Mouse (Mus musculus): ENCODE measurements around the gene Tgfbr3. TPM values are rescaled to one million over a fixed set of nuclear protein-coding genes. Genes with fewer than 3 reads are reported as not detected.
"Not testable (repeated sequence)": the region's sequence is repeated elsewhere in the genome, so short reads cannot be mapped to it uniquely, and the experiment has no call there.

Gene Tgfbr3
- polyA plus RNA-seq, 1 experiment from 2014 or later: 24.4 TPM

GRCm38 (mm10) chr5:107253395-107253794 is 36.0 kb downstream of the Tgfbr3 start:
- DNase-seq (ENCODE audit: low spot score): no peak
- Histone ChIP-seq H3K4me3 (ENCODE audit: low read depth, low read length) (no peak overlapping the region), H3K9me3 (ENCODE audit: control insufficient read depth, low read length) (peaks cover 6% of the 10 kb centered on the region; the same call in 1 of the 2 replicates), H3K9ac (ENCODE audit: low read length) (no peak overlapping the region), H3K36me3 (ENCODE audit: control insufficient read depth, insufficient read depth, low read length) (peaks cover 4% of the 10 kb centered on the region; the same call in 1 of the 2 replicates), H3K4me2 (ENCODE audit: low read length) (no peak overlapping the region), H3K27ac (ENCODE audit: low read depth) (peak overlapping the region; percentile 30; the same call in 1 of the 2 replicates), H3K27me3 (replicated peaks; ENCODE audit: control insufficient read depth, insufficient read depth, low read length) (no peaks in the 10 kb centered on the region), H3K4me1 (replicated peaks; ENCODE audit: control insufficient read depth, insufficient read depth, low read length) (peaks cover 31% of the 10 kb centered on the region)
- WGBS: 91% methylated on average over 3 of the region's 3 CpGs
- ATAC-seq (replicated peaks; ENCODE audit: low FRiP score, low TSS enrichment, low read depth): no peak

- Histone ChIP-seq H3K36me3 (ENCODE audit: control insufficient read depth, insufficient read depth, low read length) (peaks cover 3% of the 10 kb centered on the region; the same call in 1 of the 2 replicates), H3K4me1 (replicated peaks; ENCODE audit: control insufficient read depth, insufficient read depth, low read length) (peaks cover 31% of the 10 kb centered on the region), H3K27me3 (replicated peaks; ENCODE audit: control insufficient read depth, insufficient read depth, low read length) (no peaks in the 10 kb centered on the region), H3K9ac (ENCODE audit: low read length) (no peak overlapping the region), H3K4me3 (ENCODE audit: low read depth, low read length) (no peak overlapping the region), H3K27ac (ENCODE audit: low read depth) (peak overlapping the region; percentile 40), H3K4me2 (ENCODE audit: low read length) (no peak overlapping the region), H3K9me3 (ENCODE audit: control insufficient read depth, low read length) (peaks cover 6% of the 10 kb centered on the region; the same call in 1 of the 2 replicates)
- WGBS: 7% methylated on average over 1 of the region's 1 CpGs
- ATAC-seq (replicated peaks; ENCODE audit: low FRiP score, low TSS enrichment, low read depth) (no peak), DNase-seq (ENCODE audit: low spot score) (no peak)
Observed at GRCm38 (mm10) chr5:107252435-107252834, 37.0 kb downstream of the Tgfbr3 start.

- WGBS: 13% methylated on average over 3 of the region's 3 CpGs
- ATAC-seq (replicated peaks; ENCODE audit: low FRiP score, low TSS enrichment, low read depth) (peak; percentile 50; the same call in 1 of the 2 replicates), DNase-seq (ENCODE audit: low spot score) (peak; percentile 70)
- Histone ChIP-seq H3K9me3 (ENCODE audit: control insufficient read depth, low read length) (peaks cover 6% of the 10 kb centered on the region; the same call in 1 of the 2 replicates), H3K4me1 (replicated peaks; ENCODE audit: control insufficient read depth, insufficient read depth, low read length) (peaks cover 31% of the 10 kb centered on the region), H3K4me2 (ENCODE audit: low read length) (no peak overlapping the region), H3K9ac (ENCODE audit: low read length) (no peak overlapping the region), H3K27ac (ENCODE audit: low read depth) (peak overlapping the region; percentile 40; the same call in 1 of the 2 replicates), H3K36me3 (ENCODE audit: control insufficient read depth, insufficient read depth, low read length) (peaks cover 3% of the 10 kb centered on the region; the same call in 1 of the 2 replicates), H3K4me3 (ENCODE audit: low read depth, low read length) (no peak overlapping the region), H3K27me3 (replicated peaks; ENCODE audit: control insufficient read depth, insufficient read depth, low read length) (no peaks in the 10 kb centered on the region)
Observed at GRCm38 (mm10) chr5:107251751-107252305, 37.6 kb downstream of the Tgfbr3 start.

DNA sequence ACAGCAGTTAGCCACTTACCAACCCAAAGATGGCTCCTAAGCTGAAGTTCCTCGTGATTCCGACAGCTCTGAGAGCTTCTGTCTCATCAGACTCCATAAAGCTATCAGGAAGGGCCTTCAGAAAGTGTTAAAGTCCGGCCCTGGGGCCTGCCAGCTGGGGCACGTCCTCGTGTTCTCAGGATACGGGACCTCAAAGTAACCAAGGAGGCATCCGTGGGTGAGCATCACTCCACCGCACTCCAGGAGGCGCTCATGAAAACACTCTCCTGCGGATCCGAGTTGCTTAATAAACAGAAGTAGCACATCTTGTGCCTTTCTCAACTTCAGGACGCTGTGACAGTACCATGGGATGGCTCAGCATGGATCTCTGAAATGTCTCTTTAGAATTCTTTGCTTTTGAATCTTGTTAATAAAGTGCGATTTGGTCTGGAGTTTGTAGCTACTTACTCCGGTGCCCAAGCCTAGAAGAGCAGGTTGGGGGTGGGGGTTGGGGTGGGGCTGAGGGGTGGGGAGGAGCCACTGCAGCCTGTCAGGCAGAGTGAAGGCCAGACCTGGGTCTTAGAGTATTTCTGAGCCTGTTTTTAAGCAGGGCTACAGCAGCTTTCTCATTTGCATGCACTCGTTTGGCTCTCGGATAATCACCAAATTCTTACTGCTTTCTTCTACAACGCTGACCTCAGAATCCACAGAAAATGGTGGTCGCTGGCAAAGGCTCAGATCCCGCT is 38.7 kb downstream of the Tgfbr3 start:
- Histone ChIP-seq H3K27me3 (replicated peaks; ENCODE audit: control insufficient read depth, insufficient read depth, low read length) (no peaks in the 10 kb centered on the region), H3K4me1 (replicated peaks; ENCODE audit: control insufficient read depth, insufficient read depth, low read length) (peaks cover 31% of the 10 kb centered on the region), H3K36me3 (ENCODE audit: control insufficient read depth, insufficient read depth, low read length) (peaks cover 3% of the 10 kb centered on the region; the same call in 1 of the 2 replicates), H3K27ac (ENCODE audit: low read depth) (no peak overlapping the region), H3K9ac (ENCODE audit: low read length) (no peak overlapping the region), H3K9me3 (ENCODE audit: control insufficient read depth, low read length) (peaks cover 6% of the 10 kb centered on the region; the same call in 1 of the 2 replicates), H3K4me3 (ENCODE audit: low read depth, low read length) (no peak overlapping the region), H3K4me2 (ENCODE audit: low read length) (0 out of 2 replicates have a peak overlapping the region, but pooled peaks have one; percentile 7)
- ATAC-seq (replicated peaks; ENCODE audit: low FRiP score, low TSS enrichment, low read depth): no peak
- 32% methylated on average over 19 of the region's 19 CpGs for WGBS
- no peak for DNase-seq (ENCODE audit: low spot score)

- H3K4me1 ChIP-seq (replicated peaks; ENCODE audit: control insufficient read depth, insufficient read depth, low read length): peaks cover 31% of the 10 kb centered on the region
- H3K9me3 ChIP-seq (ENCODE audit: control insufficient read depth, low read length): peaks cover 6% of the 10 kb centered on the region; the same call in 1 of the 2 replicates
- no peaks in the 10 kb centered on the region; the same call in 1 of the 2 replicates for H3K36me3 ChIP-seq (ENCODE audit: control insufficient read depth, insufficient read depth, low read length)
- H3K27me3 ChIP-seq (replicated peaks; ENCODE audit: control insufficient read depth, insufficient read depth, low read length): no peaks in the 10 kb centered on the region
- H3K27ac ChIP-seq (ENCODE audit: low read depth): no peak overlapping the region
- ATAC-seq (replicated peaks; ENCODE audit: low FRiP score, low TSS enrichment, low read depth): no peak
- no peak overlapping the region for H3K9ac ChIP-seq (ENCODE audit: low read length)
- H3K4me2 ChIP-seq (ENCODE audit: low read length): no peak overlapping the region
- WGBS: 95% methylated on average over 6 of the region's 6 CpGs
- H3K4me3 ChIP-seq (ENCODE audit: low read depth, low read length): no peak overlapping the region
- no peak for DNase-seq (ENCODE audit: low spot score)
Observed at GRCm38 (mm10) chr5:107248732-107249131, 40.7 kb downstream of the Tgfbr3 start.

GRCm38 (mm10) chr5:107248302-107248701 is 41.1 kb downstream of the Tgfbr3 start:
- not testable (repeated sequence) for DNase-seq (ENCODE audit: low spot score); ATAC-seq (replicated peaks; ENCODE audit: low FRiP score, low TSS enrichment, low read depth); H3K27me3 ChIP-seq (replicated peaks; ENCODE audit: control insufficient read depth, insufficient read depth, low read length); H3K4me3 ChIP-seq (ENCODE audit: low read depth, low read length); H3K9me3 ChIP-seq (ENCODE audit: control insufficient read depth, low read length); H3K9ac ChIP-seq (ENCODE audit: low read length); H3K4me2 ChIP-seq (ENCODE audit: low read length); H3K36me3 ChIP-seq (ENCODE audit: control insufficient read depth, insufficient read depth, low read length); H3K27ac ChIP-seq (ENCODE audit: low read depth)
- 94% methylated on average over 11 of the region's 11 CpGs for WGBS
- H3K4me1 ChIP-seq (replicated peaks; ENCODE audit: control insufficient read depth, insufficient read depth, low read length): peaks cover 29% of the 10 kb centered on the region

DNA sequence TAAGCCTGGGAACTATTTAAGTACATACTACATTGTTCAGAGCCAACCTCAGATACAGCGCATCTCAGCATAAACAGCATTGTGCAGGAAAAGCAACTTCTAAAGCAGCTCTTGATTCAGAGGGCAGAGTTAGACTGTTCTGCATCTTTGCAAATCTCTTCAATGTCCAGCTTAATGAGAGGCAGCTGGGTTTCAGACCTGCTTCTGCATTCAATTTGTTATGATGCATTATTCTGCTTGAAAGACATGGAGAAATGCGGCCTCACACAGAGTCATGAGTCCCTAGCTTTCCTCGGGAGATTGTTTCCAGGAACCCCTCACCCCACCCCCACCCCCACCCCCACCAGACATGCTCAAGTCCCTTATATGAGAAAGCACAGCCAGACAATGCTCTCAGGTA is 41.6 kb downstream of the Tgfbr3 start:
- WGBS: 53% methylated on average over 3 of the region's 3 CpGs
- ATAC-seq (replicated peaks; ENCODE audit: low FRiP score, low TSS enrichment, low read depth) (no peak), DNase-seq (ENCODE audit: low spot score) (no peak)
- Histone ChIP-seq H3K36me3 (ENCODE audit: control insufficient read depth, insufficient read depth, low read length) (no peaks in the 10 kb centered on the region; the same call in 1 of the 2 replicates), H3K4me1 (replicated peaks; ENCODE audit: control insufficient read depth, insufficient read depth, low read length) (peaks cover 24% of the 10 kb centered on the region), H3K4me2 (ENCODE audit: low read length) (no peak overlapping the region), H3K9ac (ENCODE audit: low read length) (no peak overlapping the region), H3K27me3 (replicated peaks; ENCODE audit: control insufficient read depth, insufficient read depth, low read length) (no peaks in the 10 kb centered on the region), H3K4me3 (ENCODE audit: low read depth, low read length) (no peak overlapping the region), H3K9me3 (ENCODE audit: control insufficient read depth, low read length) (peaks cover 6% of the 10 kb centered on the region; the same call in 1 of the 2 replicates), H3K27ac (ENCODE audit: low read depth) (no peak overlapping the region)

DNA sequence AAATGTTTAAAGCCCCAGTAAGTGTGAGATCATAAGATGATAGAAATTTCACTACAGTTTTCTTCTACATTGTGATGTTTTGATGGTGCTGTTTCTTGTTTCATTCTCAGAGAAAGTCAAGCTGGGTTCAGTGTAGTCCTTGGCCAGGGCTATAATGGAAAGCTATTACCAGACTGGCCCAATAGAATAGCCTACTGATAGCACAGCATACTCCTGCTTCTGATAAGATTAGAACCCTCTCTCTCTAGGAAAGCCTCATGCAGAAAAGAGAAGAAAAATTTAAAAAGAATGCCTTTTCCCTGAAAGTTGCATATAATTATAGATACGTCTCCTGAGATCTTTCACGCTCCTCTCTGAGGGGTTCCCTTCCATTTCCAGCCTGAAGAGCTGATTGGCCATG is 46.0 kb downstream of the Tgfbr3 start:
- H3K4me1 ChIP-seq (replicated peaks; ENCODE audit: control insufficient read depth, insufficient read depth, low read length): peaks cover 9% of the 10 kb centered on the region
- H3K36me3 ChIP-seq (ENCODE audit: control insufficient read depth, insufficient read depth, low read length): peaks cover 4% of the 10 kb centered on the region; the same call in 1 of the 2 replicates
- no peak for ATAC-seq (replicated peaks; ENCODE audit: low FRiP score, low TSS enrichment, low read depth)
- no peak for DNase-seq (ENCODE audit: low spot score)
- H3K9ac ChIP-seq (ENCODE audit: low read length): no peak overlapping the region
- H3K27ac ChIP-seq (ENCODE audit: low read depth): no peak overlapping the region
- H3K9me3 ChIP-seq (ENCODE audit: control insufficient read depth, low read length): no peaks in the 10 kb centered on the region
- H3K4me3 ChIP-seq (ENCODE audit: low read depth, low read length): no peak overlapping the region
- 93% methylated on average over 2 of the region's 2 CpGs for WGBS
- no peak overlapping the region for H3K4me2 ChIP-seq (ENCODE audit: low read length)
- no peaks in the 10 kb centered on the region for H3K27me3 ChIP-seq (replicated peaks; ENCODE audit: control insufficient read depth, insufficient read depth, low read length)
